Comparison of ENCODE assay signal across 8 mouse cellular contexts in the genomic region with DNA sequence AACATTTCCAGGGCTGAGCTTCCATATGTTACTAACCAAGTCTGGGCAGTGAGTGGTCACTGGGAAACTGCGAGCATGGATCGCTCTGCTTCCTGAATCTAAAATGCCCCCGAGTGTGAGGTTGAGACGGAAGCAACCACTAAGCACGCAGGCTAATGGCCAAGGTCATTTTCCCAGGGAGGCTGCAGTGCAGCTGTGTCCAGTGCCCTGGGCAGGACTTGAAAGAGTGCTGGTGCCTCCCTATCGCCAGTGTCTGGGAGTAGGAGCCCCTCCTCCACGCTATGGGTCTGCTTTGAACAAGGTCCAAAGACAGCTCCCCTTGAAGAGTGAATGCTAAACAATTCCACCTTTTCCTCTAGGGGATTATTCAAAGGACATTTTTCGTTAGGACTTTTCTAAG.
DNase-seq lines count a peak whose midpoint lies in the region; ATAC-seq lines count a peak whose summit lies in the region.

No protein-coding gene starts in this region.

- H3K9me3 ChIP-seq in kidney, embryonic 15.5 days (replicated peaks): no peaks in the 10 kb centered on the region
- no peaks in the 10 kb centered on the region for H3K9me3 ChIP-seq in midbrain, embryonic 14.5 days (ENCODE audit: control insufficient read depth, low read length)

- H3K4me1 ChIP-seq in kidney, embryonic 15.5 days: peaks cover 22% of the 10 kb centered on the region
- 0 out of 2 replicates have a peak, but pooled peaks cover 7% of the 10 kb centered on the region for H3K4me1 ChIP-seq in midbrain, embryonic 14.5 days (ENCODE audit: control insufficient read depth, insufficient read depth, low read length)

- H3K36me3 ChIP-seq in kidney, embryonic 15.5 days: no peaks in the 10 kb centered on the region
- no peaks in the 10 kb centered on the region for H3K36me3 ChIP-seq in midbrain, embryonic 14.5 days (ENCODE audit: control insufficient read depth, insufficient read depth, low read length)

- peak overlapping the region; percentile 67 for H3K27ac ChIP-seq in kidney, embryonic 15.5 days
- H3K27ac ChIP-seq in midbrain, embryonic 14.5 days (replicated peaks; ENCODE audit: low read depth, low read length): no peak overlapping the region

- peak overlapping the region; percentile 15; the same call in 1 of the 2 replicates for H3K4me2 ChIP-seq in kidney, embryonic 15.5 days
- H3K4me2 ChIP-seq in midbrain, embryonic 14.5 days (ENCODE audit: low read length): no peak overlapping the region

- WGBS in kidney, embryonic 15.5 days: 16% methylated on average over 8 of the region's 8 CpGs
- 40% methylated on average over 8 of the region's 8 CpGs for WGBS in midbrain, embryonic 14.5 days

- peak; percentile 29 for DNase-seq in embryo, embryonic 10 days (ENCODE audit: low spot score)
- no peak for DNase-seq in embryo, embryonic 9.5 days (ENCODE audit: extremely low spot score)
- DNase-seq in ovary, adult 18-20 months (ENCODE audit: low spot score): peak; percentile 67
- no peak for DNase-seq in ovary, postnatal 10 days (ENCODE audit: low spot score)
- peak; percentile 46 for DNase-seq in midbrain, embryonic 14.5 days
- DNase-seq in frontal cortex, postnatal 25 days (ENCODE audit: low spot score in 2 of 2): no peak

- H3K9ac ChIP-seq in kidney, embryonic 15.5 days: no peak overlapping the region
- no peak overlapping the region for H3K9ac ChIP-seq in midbrain, embryonic 14.5 days (replicated peaks; ENCODE audit: low read length)

- no peak overlapping the region for H3K4me3 ChIP-seq in kidney, embryonic 15.5 days (replicated peaks)
- no peak overlapping the region for H3K4me3 ChIP-seq in midbrain, embryonic 14.5 days (replicated peaks; ENCODE audit: low read depth, low read length)

- ATAC-seq in kidney, embryonic 15.5 days (replicated peaks; ENCODE audit: low FRiP score): peak; percentile 77
- no peak for ATAC-seq in midbrain, embryonic 14.5 days (ENCODE audit: low FRiP score, low TSS enrichment)
- no peak for ATAC-seq in monocyte, adult 5-6 weeks (replicated peaks; ENCODE audit: insufficient number of reproducible peaks, low FRiP score, low TSS enrichment, poor library complexity, severe bottlenecking)

- H3K27me3 ChIP-seq in kidney, embryonic 15.5 days: no peaks in the 10 kb centered on the region
- no peaks in the 10 kb centered on the region for H3K27me3 ChIP-seq in midbrain, embryonic 14.5 days (ENCODE audit: control insufficient read depth, insufficient read depth, low read length)

Comparison
In these comparisons a context has a peak if more than half of its experiments do, and no peak if none do; other contexts are left out.
1. DNase-seq: peak in embryo, embryonic 10 days (single experiment), ovary, adult 18-20 months (single experiment) and midbrain, embryonic 14.5 days (single experiment); none in embryo, embryonic 9.5 days (single experiment), ovary, postnatal 10 days (single experiment) and frontal cortex, postnatal 25 days (0 of 2).